Mouse (Mus musculus) liver, embryonic 13.5 days (tissue): Measurements from ENCODE around the gene Lrp1. TPM values are rescaled to one million over a fixed set of nuclear protein-coding genes. Genes with fewer than 3 reads are reported as not detected.

Experiments
- ATAC-seq: fragments of 200-750 bp; cut with Nextera tagmentation; 2 replicates; pipeline ENCODE4 v1.8.0; 2017; ENCODE audit warnings: low read depth, mild to moderate bottlenecking, moderate number of reproducible peaks, moderate library complexity
- DNase-seq: peaks from one replicate; pipeline ENCODE4 v3.0.0; 2022
- H3K27ac ChIP-seq: fragments of 300-500 bp; sonication (generic); 2 replicates; pipeline ENCODE4 v1.5.1; 2015; ENCODE audit warnings: moderate library complexity, mild to moderate bottlenecking, inconsistent platforms
- H3K27me3 ChIP-seq: fragments of 300-500 bp; sonication (generic); 2 replicates; pipeline ENCODE4 v1.6.1; 2015; ENCODE audit warnings: mild to moderate bottlenecking, inconsistent platforms
- H3K36me3 ChIP-seq: fragments of 300-500 bp; sonication (generic); 2 replicates; pipeline ENCODE4 v1.6.1; 2015; ENCODE audit warnings: mild to moderate bottlenecking, inconsistent platforms
- H3K4me1 ChIP-seq: fragments of 300-500 bp; sonication (generic); replicated peaks from 2 replicates; pipeline ENCODE4 v1.6.1; 2015; ENCODE audit warnings: inconsistent platforms
- H3K4me2 ChIP-seq: fragments of 300-500 bp; sonication (generic); 2 replicates; pipeline ENCODE4 v1.6.1; 2015; ENCODE audit warnings: inconsistent platforms, mild to moderate bottlenecking, moderate library complexity
- H3K4me3 ChIP-seq: fragments of 300-500 bp; sonication (generic); replicated peaks from 2 replicates; pipeline ENCODE4 v1.5.1; 2015; ENCODE audit warnings: mild to moderate bottlenecking, inconsistent platforms
- H3K9ac ChIP-seq: fragments of 300-500 bp; sonication (generic); 2 replicates; pipeline ENCODE4 v1.6.1; 2015; ENCODE audit warnings: mild to moderate bottlenecking, inconsistent platforms
- H3K9me3 ChIP-seq: fragments of 300-500 bp; sonication (generic); replicated peaks from 2 replicates; pipeline ENCODE4 v1.6.1; 2016; ENCODE audit warnings: inconsistent platforms
- WGBS: fragments of 180-500 bp; shearing (Covaris S2); methylation state at CpG from one replicate; pipeline ENCODE4 v1.1.7; 2015; ENCODE audit not compliant: insufficient replicate concordance; 5-methylcytosine and 5-hydroxymethylcytosine counted together
- polyA plus RNA-seq: library from polyadenylated mRNA; unstranded; fragments of >200 nt; fragmentation: Nextera tagmentation; extraction: Ambion mirVana; gene quantifications from 2 replicates; pipeline ENCODE4 v1.2.1, GENCODE M21; 2015

The Lrp1 gene
- polyA plus RNA-seq, 1 experiment from 2014 or later, result 15.1 TPM

DNA sequence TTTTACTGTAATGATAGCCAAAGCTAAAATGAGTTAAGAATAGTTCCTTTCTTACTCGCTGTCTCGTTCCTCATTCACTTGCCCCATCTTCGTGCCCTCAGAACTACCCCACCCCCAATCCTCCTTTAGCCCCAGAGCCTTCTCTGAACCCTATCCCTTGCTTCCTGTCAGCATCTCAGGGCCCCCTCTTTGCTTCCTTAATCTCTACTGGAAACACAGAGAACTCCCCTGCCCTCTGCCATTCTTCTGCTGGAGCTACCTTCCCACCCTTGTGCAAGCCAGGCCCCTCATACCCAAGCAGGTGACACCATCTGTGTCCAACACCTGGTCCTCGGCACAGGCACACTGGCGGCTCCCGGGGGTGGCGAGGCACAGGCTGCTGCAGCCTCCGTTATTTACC, 33.2 kb downstream of the Lrp1 start:
- 41% methylated on average over 8 of the region's 8 CpGs for WGBS
- ATAC-seq, result no peak

DNA sequence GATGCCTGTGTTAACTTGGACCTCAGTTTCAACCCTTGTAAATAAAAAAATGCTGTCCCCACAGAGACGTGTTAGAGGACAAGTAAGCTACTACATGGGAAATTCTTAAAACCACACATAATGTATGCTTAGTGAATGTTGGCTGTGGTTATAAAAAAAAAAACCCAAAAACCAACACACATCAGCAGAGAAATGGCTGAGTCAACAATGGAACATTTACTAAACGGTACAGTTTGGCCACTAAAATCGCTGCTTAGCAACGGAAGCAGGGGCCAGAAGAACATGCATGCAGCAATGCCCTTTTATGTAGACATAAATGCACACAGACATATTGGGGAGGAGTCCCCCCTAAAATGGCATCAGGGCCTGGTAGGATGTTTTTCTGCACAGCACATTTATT, 34.7 kb downstream of the Lrp1 start:
- no peak overlapping the region for H3K27ac ChIP-seq
- no peak overlapping the region for H3K4me2 ChIP-seq
- H3K9me3 ChIP-seq, result no peaks in the 10 kb centered on the region
- WGBS, result 64% methylated on average over 4 of the region's 4 CpGs
- H3K4me1 ChIP-seq, result peaks cover 8% of the 10 kb centered on the region; the same call in 1 of the 2 replicates
- H3K9ac ChIP-seq, result no peak overlapping the region
- ATAC-seq (no peak), DNase-seq (no peak)
- no peaks in the 10 kb centered on the region for H3K27me3 ChIP-seq
- H3K4me3 ChIP-seq, result no peak overlapping the region
- peaks cover 46% of the 10 kb centered on the region for H3K36me3 ChIP-seq

More for the DNA sequence above, 33.2 kb downstream of the Lrp1 start:
- H3K9ac ChIP-seq, result no peak overlapping the region
- H3K4me3 ChIP-seq, result no peak overlapping the region
- peaks cover 38% of the 10 kb centered on the region for H3K36me3 ChIP-seq
- H3K9me3 ChIP-seq, result no peaks in the 10 kb centered on the region
- H3K27me3 ChIP-seq, result no peaks in the 10 kb centered on the region
- no peak overlapping the region for H3K4me2 ChIP-seq
- peaks cover 5% of the 10 kb centered on the region; the same call in 1 of the 2 replicates for H3K4me1 ChIP-seq
- H3K27ac ChIP-seq, result no peak overlapping the region
- no peak for DNase-seq

DNA sequence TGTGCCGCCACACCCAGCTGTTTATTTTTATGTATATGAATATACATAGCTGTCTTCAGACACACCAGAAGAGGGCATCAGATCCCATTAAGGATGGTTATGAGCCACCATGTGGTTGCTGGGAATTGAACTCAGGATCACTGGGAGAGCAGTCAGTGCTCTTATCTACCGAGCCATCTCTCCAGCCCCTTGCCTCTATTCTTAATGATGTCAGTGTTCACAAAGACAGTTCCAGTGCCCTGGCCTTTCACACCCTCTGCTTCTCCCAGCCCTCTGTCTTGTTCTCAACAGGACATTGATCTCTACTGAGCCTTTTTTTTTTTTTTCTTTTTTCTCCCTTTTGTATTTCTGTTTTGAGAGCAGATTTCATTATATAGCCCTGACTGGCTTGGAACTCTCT, 35.4 kb downstream of the Lrp1 start:
- ATAC-seq, result no peak
- H3K36me3 ChIP-seq, result peaks cover 52% of the 10 kb centered on the region
- no peak overlapping the region for H3K9ac ChIP-seq
- peaks cover 6% of the 10 kb centered on the region; the same call in 1 of the 2 replicates for H3K4me1 ChIP-seq
- H3K27ac ChIP-seq, result no peak overlapping the region
- H3K4me2 ChIP-seq, result no peak overlapping the region
- no peak for DNase-seq
- H3K27me3 ChIP-seq, result no peaks in the 10 kb centered on the region
- WGBS, result 67% methylated on average over 2 of the region's 2 CpGs
- no peak overlapping the region for H3K4me3 ChIP-seq
- H3K9me3 ChIP-seq, result no peaks in the 10 kb centered on the region

DNA sequence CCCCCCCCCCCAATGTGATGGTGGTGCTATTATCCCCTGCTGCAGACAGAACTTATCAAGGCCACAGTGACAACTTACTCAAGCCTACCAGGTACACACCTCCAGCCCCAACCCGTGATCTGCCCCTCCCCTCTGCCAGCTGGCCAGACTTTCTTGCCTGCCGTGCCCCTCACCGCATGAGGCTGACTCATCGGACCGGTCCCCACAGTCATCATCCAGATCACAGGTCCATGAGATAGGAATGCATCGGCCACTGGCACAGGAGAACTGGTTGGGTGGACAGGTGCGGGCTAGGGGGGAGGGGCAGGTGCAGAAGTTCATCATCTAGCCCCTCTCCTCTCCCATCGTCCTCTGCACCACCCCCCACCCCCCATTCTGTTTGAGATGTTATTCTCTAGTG, 37.3 kb downstream of the Lrp1 start:
- H3K4me3 ChIP-seq, result no peak overlapping the region
- WGBS, result 66% methylated on average over 8 of the region's 8 CpGs
- no peak overlapping the region for H3K27ac ChIP-seq
- ATAC-seq (no peak), DNase-seq (no peak)
- peaks cover 6% of the 10 kb centered on the region; the same call in 1 of the 2 replicates for H3K4me1 ChIP-seq
- H3K36me3 ChIP-seq, result peaks cover 40% of the 10 kb centered on the region
- H3K9me3 ChIP-seq, result no peaks in the 10 kb centered on the region
- H3K9ac ChIP-seq, result no peak overlapping the region
- H3K27me3 ChIP-seq, result no peaks in the 10 kb centered on the region
- no peak overlapping the region for H3K4me2 ChIP-seq

DNA sequence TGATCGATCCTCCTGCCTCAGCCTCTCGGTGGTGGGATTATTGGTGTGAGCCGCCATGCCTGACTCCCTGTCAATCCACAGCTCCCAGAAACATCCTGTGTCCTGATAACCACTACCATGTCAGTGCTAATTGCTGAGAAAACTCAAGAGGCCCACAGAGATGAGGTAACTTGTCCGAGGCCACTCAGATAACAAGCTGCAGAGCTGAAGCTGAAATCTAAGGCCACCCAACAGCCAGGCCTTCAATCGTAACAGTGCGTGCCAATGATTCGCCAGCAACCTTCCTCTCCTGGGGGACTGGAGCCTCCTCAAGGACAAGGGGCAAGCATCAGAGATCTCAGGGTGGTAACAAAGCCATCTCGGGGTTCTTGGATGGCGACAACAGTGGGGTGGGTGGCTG, 39.7 kb downstream of the Lrp1 start:
- DNase-seq (no peak), ATAC-seq (no peak)
- no peaks in the 10 kb centered on the region for H3K27me3 ChIP-seq
- H3K27ac ChIP-seq, result no peak overlapping the region
- WGBS, result 69% methylated on average over 9 of the region's 9 CpGs
- peaks cover 9% of the 10 kb centered on the region; the same call in 1 of the 2 replicates for H3K4me1 ChIP-seq
- H3K9ac ChIP-seq, result no peak overlapping the region
- H3K9me3 ChIP-seq, result no peaks in the 10 kb centered on the region
- H3K4me2 ChIP-seq, result no peak overlapping the region
- peaks cover 46% of the 10 kb centered on the region for H3K36me3 ChIP-seq
- no peak overlapping the region for H3K4me3 ChIP-seq

DNA sequence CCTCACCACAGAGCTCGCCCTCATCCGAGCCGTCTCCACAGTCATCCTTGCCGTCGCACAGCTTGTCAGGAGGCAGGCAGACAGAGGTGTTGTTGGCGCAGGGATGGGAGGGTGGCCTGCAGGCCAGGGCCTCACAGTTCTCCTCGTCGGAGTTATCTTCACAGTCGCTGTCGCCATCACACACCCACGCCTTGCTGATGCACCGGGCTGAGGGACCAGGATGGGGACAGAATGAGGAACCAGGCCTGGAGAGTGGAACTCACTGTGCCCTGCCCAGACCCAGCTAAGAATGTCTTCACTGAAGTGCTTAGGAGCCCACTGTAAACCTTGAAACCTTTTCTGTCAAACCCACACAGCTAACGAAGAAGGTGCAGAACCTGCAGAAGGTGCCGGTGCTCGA, 43.0 kb downstream of the Lrp1 start:
- no peaks in the 10 kb centered on the region for H3K9me3 ChIP-seq
- H3K9ac ChIP-seq, result no peak overlapping the region
- no peak overlapping the region; the same call in 1 of the 2 replicates for H3K27ac ChIP-seq
- H3K27me3 ChIP-seq, result no peaks in the 10 kb centered on the region
- H3K4me2 ChIP-seq, result no peak overlapping the region
- H3K36me3 ChIP-seq, result peaks cover 57% of the 10 kb centered on the region
- WGBS, result 59% methylated on average over 15 of the region's 15 CpGs
- DNase-seq, result no peak
- no peak for ATAC-seq
- peaks cover 9% of the 10 kb centered on the region; the same call in 1 of the 2 replicates for H3K4me1 ChIP-seq
- no peak overlapping the region for H3K4me3 ChIP-seq

DNA sequence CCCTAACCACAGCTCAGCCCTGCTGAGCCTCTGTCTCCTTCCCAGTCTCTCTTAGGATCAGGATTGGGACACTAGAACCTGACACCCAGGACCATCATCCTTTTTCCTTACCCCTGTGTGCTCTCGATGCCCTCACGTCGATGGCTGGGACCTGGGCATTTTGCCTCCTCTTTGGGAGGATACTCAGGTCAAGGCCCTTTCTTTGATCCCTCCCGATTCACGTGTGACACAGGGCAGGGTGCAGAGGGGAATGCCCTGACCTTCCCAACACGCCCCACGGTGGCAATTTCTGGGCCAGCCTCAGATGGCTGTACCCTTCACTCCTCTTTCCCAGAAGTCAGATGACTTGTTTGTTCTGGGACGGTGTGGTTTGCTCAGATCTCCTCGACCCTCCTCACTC, 43.8 kb downstream of the Lrp1 start:
- Histone ChIP-seq H3K4me1 (peaks cover 4% of the 10 kb centered on the region; the same call in 1 of the 2 replicates), H3K27ac (no peak overlapping the region), H3K36me3 (peaks cover 59% of the 10 kb centered on the region), H3K9ac (no peak overlapping the region), H3K4me3 (no peak overlapping the region), H3K27me3 (no peaks in the 10 kb centered on the region), H3K4me2 (no peak overlapping the region), H3K9me3 (no peaks in the 10 kb centered on the region)
- DNase-seq, result no peak
- 63% methylated on average over 9 of the region's 9 CpGs for WGBS
- ATAC-seq, result no peak

DNA sequence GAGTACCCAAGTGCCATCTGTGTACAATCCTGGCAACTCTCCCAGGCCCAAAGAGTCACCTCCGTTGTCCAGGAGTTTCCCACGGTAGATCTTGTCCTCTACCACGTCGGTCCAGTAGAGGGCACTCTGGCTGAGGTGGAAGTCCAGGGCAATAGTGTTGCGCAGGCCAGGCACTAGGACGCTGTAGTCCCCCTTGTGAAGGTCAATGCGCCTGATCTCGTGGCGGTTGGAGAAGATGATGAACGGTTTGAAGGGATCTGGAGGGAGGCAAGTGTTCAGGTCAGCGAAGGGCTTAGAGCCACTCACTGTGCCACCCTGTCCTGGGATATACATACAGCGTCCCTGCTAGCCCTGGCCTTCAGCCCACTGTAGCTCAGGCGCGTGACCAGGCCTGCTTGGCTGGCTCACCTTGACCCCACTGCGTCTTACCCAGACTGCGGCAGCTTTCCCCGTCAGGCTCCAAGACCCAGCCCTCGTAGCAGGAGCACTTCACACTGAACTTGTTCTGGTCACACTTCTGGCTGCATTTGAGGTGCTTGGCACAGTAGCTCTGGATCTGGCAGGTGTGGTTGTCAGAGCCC, 44.5 kb downstream of the Lrp1 start:
- H3K27ac ChIP-seq, result no peak overlapping the region
- no peak overlapping the region for H3K9ac ChIP-seq
- peaks cover 6% of the 10 kb centered on the region for H3K4me1 ChIP-seq
- DNase-seq, result no peak
- H3K27me3 ChIP-seq, result no peaks in the 10 kb centered on the region
- ATAC-seq, result peak; percentile 26
- H3K4me3 ChIP-seq, result no peak overlapping the region
- H3K9me3 ChIP-seq, result no peaks in the 10 kb centered on the region
- no peak overlapping the region for H3K4me2 ChIP-seq
- 51% methylated on average over 18 of the region's 18 CpGs for WGBS
- H3K36me3 ChIP-seq, result peaks cover 60% of the 10 kb centered on the region

DNA sequence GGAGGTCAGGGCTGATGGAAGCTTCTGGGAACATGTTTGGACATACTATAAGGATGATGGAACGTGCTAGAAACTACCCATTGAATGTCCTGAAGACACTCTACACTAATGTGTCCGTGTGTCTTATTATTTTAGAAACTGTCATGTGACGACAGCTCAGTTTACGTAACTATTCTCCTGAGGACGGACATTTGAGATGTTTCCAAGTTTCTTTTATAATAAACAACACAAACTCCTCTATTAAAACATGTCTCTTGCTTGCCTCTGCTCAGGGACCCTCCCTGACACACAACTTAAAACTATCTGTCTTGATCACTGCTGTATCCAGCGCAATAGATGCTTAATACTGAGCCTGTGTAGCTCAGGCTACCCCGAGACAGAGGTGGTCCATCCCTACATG, 45.2 kb downstream of the Lrp1 start:
- Histone ChIP-seq H3K4me2 (no peak overlapping the region), H3K27ac (no peak overlapping the region), H3K27me3 (no peaks in the 10 kb centered on the region), H3K4me3 (no peak overlapping the region), H3K9me3 (no peaks in the 10 kb centered on the region), H3K9ac (no peak overlapping the region), H3K36me3 (peaks cover 62% of the 10 kb centered on the region), H3K4me1 (peaks cover 13% of the 10 kb centered on the region)
- no peak for DNase-seq
- no peak for ATAC-seq
- 70% methylated on average over 7 of the region's 7 CpGs for WGBS

DNA sequence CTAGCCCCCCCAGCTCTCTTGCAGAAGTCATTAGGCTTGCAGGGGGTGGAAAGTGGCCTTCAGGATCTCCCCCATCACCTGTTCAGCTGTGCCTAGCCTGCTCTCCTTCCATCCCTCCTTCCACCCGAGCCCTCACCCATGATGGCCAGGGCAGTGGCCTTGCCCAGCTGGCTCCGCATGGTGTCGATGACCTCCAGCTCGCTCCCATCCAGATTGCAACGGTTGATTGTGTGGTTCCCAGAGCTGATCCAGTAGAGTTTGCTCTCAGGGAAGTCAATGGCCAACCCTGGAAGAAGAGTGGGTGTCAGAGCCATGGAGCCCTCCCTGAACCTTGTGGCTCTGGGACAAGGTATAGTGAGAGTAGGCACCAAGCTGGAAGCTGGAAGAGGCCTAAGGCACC, 48.7 kb downstream of the Lrp1 start:
- Histone ChIP-seq H3K27ac (no peak overlapping the region), H3K4me1 (peaks cover 26% of the 10 kb centered on the region), H3K4me2 (no peak overlapping the region), H3K9ac (no peak overlapping the region), H3K9me3 (no peaks in the 10 kb centered on the region), H3K36me3 (peaks cover 60% of the 10 kb centered on the region), H3K27me3 (0 out of 2 replicates have a peak, but pooled peaks cover under 1% of the 10 kb centered on the region), H3K4me3 (no peak overlapping the region)
- DNase-seq (no peak), ATAC-seq (no peak)
- 67% methylated on average over 5 of the region's 5 CpGs for WGBS

DNA sequence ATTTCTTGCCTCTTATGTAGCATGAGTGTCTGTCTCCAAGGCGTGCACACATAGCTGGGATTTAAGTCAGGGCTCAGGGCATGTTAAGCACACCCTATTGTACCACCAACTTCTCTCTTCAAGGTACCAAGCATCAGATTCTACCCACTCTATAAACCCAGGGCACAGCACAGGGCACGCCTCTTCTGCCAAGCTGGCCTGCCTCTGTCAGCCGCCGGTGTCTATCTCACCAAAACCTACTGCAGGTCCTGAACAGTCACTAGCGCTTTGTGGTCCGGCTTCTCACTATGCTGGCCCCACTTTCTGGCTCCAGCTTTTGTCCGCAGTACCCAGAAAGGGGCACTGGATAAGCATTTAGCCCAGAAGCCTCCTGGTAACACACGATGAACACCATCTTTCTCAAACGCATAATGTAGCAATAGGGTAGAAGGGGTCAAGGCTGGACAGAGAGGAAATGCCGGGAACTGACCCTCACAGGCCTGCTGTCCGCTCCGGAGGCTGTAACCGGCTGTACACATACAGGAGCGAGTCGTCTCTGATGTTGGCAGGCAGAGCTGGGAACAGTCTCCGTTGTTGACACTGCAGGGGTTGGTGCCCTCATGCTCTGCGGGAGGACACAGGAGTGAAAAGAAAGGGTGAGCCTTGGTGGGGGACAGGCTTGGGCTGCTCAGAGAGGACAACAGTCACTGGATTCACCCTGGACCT, 49.9 kb downstream of the Lrp1 start:
- WGBS, result 71% methylated on average over 17 of the region's 17 CpGs
- H3K36me3 ChIP-seq, result peaks cover 70% of the 10 kb centered on the region
- no peak overlapping the region for H3K4me3 ChIP-seq
- H3K4me1 ChIP-seq, result peaks cover 23% of the 10 kb centered on the region
- no peak overlapping the region for H3K4me2 ChIP-seq
- DNase-seq, result no peak
- ATAC-seq, result 0 out of 2 replicates have a peak, but pooled peaks have one; percentile 34
- H3K9ac ChIP-seq, result no peak overlapping the region
- peak overlapping the region; percentile 48; the same call in 1 of the 2 replicates for H3K27ac ChIP-seq
- H3K27me3 ChIP-seq, result peaks cover 8% of the 10 kb centered on the region; the same call in 1 of the 2 replicates
- no peaks in the 10 kb centered on the region for H3K9me3 ChIP-seq
